In the genomic region with DNA sequence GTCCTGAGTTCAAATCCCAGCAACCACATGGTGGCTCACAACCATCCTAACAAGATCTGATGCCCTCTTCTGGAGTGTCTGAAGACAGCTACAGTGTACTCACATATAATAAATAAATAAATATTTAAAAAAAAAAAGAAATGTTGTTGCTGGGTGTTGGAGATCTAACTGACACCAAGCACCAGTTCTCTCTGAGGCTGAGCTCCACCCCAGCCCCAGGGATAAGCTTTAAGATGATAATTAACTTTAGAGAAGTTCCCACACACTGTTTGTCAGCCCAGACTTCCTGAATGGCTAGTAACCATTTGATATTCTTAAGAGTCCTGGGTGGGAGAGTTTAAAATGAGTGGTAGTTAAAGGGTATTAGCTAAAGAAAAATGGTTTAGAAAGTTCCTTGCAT, we compare ENCODE assay signal across 30 mouse cellular contexts. TPM values are rescaled to one million over a fixed set of nuclear protein-coding genes. Genes with fewer than 3 reads are reported as not detected.
"Had no signal": no experiment of that assay in that cellular context is flagged by ENCODE, and none has a peak within 500 bp of the region (broad histone marks: within the 10 kb centered on the region; RNA-seq: fewer than 3 reads in every experiment).

No protein-coding gene starts in this region.

- H3K27ac ChIP-seq: limb, embryonic 10.5 days; limb, embryonic 12.5 days; limb, embryonic 13.5 days; limb, embryonic 15.5 days; liver, embryonic 12.5 days; liver, embryonic 13.5 days; liver, embryonic 14.5 days; liver, embryonic 15.5 days; lung, embryonic 15.5 days; macrophage; midbrain, embryonic 10.5 days; midbrain, embryonic 12.5 days; neural tube, embryonic 12.5 days had no signal

- H3K4me3 ChIP-seq: limb, embryonic 10.5 days; limb, embryonic 12.5 days; limb, embryonic 13.5 days; limb, embryonic 15.5 days; liver, embryonic 12.5 days; liver, embryonic 13.5 days; liver, embryonic 15.5 days; lung, embryonic 15.5 days; megakaryocyte, embryonic 14.5 days; midbrain, embryonic 10.5 days; midbrain, embryonic 12.5 days; midbrain, embryonic 13.5 days; midbrain, embryonic 15.5 days; myocyte; neural tube, embryonic 12.5 days had no signal

- H3K9me3 ChIP-seq: limb, embryonic 10.5 days; limb, embryonic 12.5 days; limb, embryonic 13.5 days; limb, embryonic 15.5 days; liver, embryonic 12.5 days; liver, embryonic 13.5 days; liver, embryonic 15.5 days; lung, embryonic 15.5 days; megakaryocyte, embryonic 14.5 days; midbrain, embryonic 10.5 days; midbrain, embryonic 12.5 days; midbrain, embryonic 13.5 days; midbrain, embryonic 15.5 days; neural tube, embryonic 12.5 days had no signal

- H3K4me1 ChIP-seq: limb, embryonic 12.5 days; limb, embryonic 13.5 days; limb, embryonic 15.5 days; neural tube, embryonic 12.5 days had no signal

- DNase-seq: left cerebral cortex, postnatal 4 days; liver; liver, embryonic 13.5 days; liver, postnatal 0 days; lung, adult 18-20 months; lung, adult 2 months; lung, embryonic 14.5 days; lung, postnatal 10 days; lung, postnatal 14 days; lung, postnatal 36 days; lung, postnatal 4 days; midbrain, embryonic 14.5 days had no signal

- H3K36me3 ChIP-seq: midbrain, embryonic 15.5 days had no signal

- H3K9ac ChIP-seq: limb, embryonic 12.5 days; limb, embryonic 13.5 days; limb, embryonic 15.5 days; liver, embryonic 12.5 days; liver, embryonic 13.5 days; liver, embryonic 14.5 days; liver, embryonic 15.5 days; liver, postnatal 0 days; lung, embryonic 14.5 days; lung, embryonic 15.5 days; midbrain, embryonic 12.5 days; midbrain, embryonic 13.5 days; midbrain, embryonic 15.5 days; neural tube, embryonic 12.5 days had no signal

- H3K27me3 ChIP-seq: limb, embryonic 12.5 days; limb, embryonic 13.5 days; limb, embryonic 15.5 days; liver, embryonic 12.5 days; liver, embryonic 13.5 days; liver, embryonic 15.5 days; lung, embryonic 15.5 days; megakaryocyte, embryonic 14.5 days; midbrain, embryonic 12.5 days; midbrain, embryonic 13.5 days; midbrain, embryonic 15.5 days; neural tube, embryonic 12.5 days had no signal

RNA-seq across cellular contexts. Expression of a gene that starts 19.6 kb away (rescaled TPM):
- total RNA-seq: monocyte, adult 5-6 weeks had no signal
- polyA plus RNA-seq: liver, adult 2 months had no signal
